Mouse (Mus musculus): Measurements from ENCODE around the gene Gm3526. TPM values are rescaled to one million over a fixed set of nuclear protein-coding genes. Genes with fewer than 3 reads are reported as not detected.

Gene Gm3526
- not detected for total RNA-seq (2023)

GRCm38 (mm10) chr14:5260480-5260879 lies at the start of gene Gm3526:
Gm3526 (minus strand) TSS chr14:5260580.

Other genes with a start within 250 kb of the Gm3526 start
- not detected for gene Gm3298, start 244.7 kb downstream of the Gm3526 start, total RNA-seq (2023)
- gene 4930555G01Rik, start 210.0 kb downstream of the Gm3526 start, total RNA-seq (2023): not detected
- not detected for gene Gm8281, start 189.5 kb downstream of the Gm3526 start, total RNA-seq (2023)
- gene Gm8279, start 129.1 kb downstream of the Gm3526 start, total RNA-seq (2023): not detected
- gene Gm3317, start 96.0 kb downstream of the Gm3526 start, total RNA-seq (2023): not detected
- not detected for gene Gm8271, start 74.8 kb downstream of the Gm3526 start, total RNA-seq (2023)
- gene Gm3542, start 74.3 kb upstream of the Gm3526 start, total RNA-seq (2023): not detected
- gene Gm3500, start 128.5 kb upstream of the Gm3526 start, total RNA-seq (2023): not detected
- not detected for gene Gm3194, start 194.9 kb upstream of the Gm3526 start, total RNA-seq (2023)
- gene Gm8246, start 217.2 kb upstream of the Gm3526 start, total RNA-seq (2023): not detected
- gene Gm3187, start 223.6 kb upstream of the Gm3526 start, total RNA-seq (2023): not detected
- gene Gm3488, start 241.1 kb upstream of the Gm3526 start, total RNA-seq (2023): not detected